Mouse (Mus musculus) lung, adult 18-20 months (tissue): ENCODE data around the gene Bckdhb.
"Not testable (repeated sequence)": the region's sequence is repeated elsewhere in the genome, so short reads cannot be mapped to it uniquely, and the experiment has no call there.

Experiments
- DNase-seq, 2 experiments: peaks; one replicate each; pipeline ENCODE4 v3.0.0; 2022; ENCODE audit warnings: mixed read lengths in 2 of 2

Gene Bckdhb

GRCm38 (mm10) chr9:83964376-83964775 lies 39.4 kb downstream of the Bckdhb start:
- no peak for DNase-seq

GRCm38 (mm10) chr9:83967439-83968050 lies 42.6 kb downstream of the Bckdhb start:
- DNase-seq = no peak

GRCm38 (mm10) chr9:83969326-83969725 lies 44.4 kb downstream of the Bckdhb start:
- no peak for DNase-seq

- no peak for DNase-seq
Observed at GRCm38 (mm10) chr9:83973467-83973866, 48.5 kb downstream of the Bckdhb start.

- DNase-seq = no peak
Observed at GRCm38 (mm10) chr9:83975811-83976210, 50.9 kb downstream of the Bckdhb start.

- DNase-seq = no peak
Observed at GRCm38 (mm10) chr9:83981234-83981633, 56.3 kb downstream of the Bckdhb start.

GRCm38 (mm10) chr9:84008961-84009360 lies 84.0 kb downstream of the Bckdhb start:
- no peak for DNase-seq

- no peak for DNase-seq
Observed at GRCm38 (mm10) chr9:84011146-84011545, 86.2 kb downstream of the Bckdhb start.

GRCm38 (mm10) chr9:84018141-84018540 lies 93.2 kb downstream of the Bckdhb start:
- DNase-seq = not testable (repeated sequence)

GRCm38 (mm10) chr9:84019627-84020026 lies 94.7 kb downstream of the Bckdhb start:
- DNase-seq = no peak

- no peak for DNase-seq
Observed at GRCm38 (mm10) chr9:84021189-84021588, 96.2 kb downstream of the Bckdhb start.

- no peak for DNase-seq
Observed at GRCm38 (mm10) chr9:84028120-84028519, 103.2 kb downstream of the Bckdhb start.

- no peak for DNase-seq
Observed at GRCm38 (mm10) chr9:84030691-84031290, 105.8 kb downstream of the Bckdhb start.

- no peak for DNase-seq
Observed at GRCm38 (mm10) chr9:84031406-84031805, 106.5 kb downstream of the Bckdhb start.

- peak in 1 of 2 experiments; percentile 8 for DNase-seq
Observed at GRCm38 (mm10) chr9:84032669-84033341, 107.9 kb downstream of the Bckdhb start.

GRCm38 (mm10) chr9:84036046-84036445 lies 111.1 kb downstream of the Bckdhb start:
- no peak for DNase-seq

GRCm38 (mm10) chr9:84037224-84037623 lies 112.3 kb downstream of the Bckdhb start:
- DNase-seq = no peak

GRCm38 (mm10) chr9:84038946-84039345 lies 114.0 kb downstream of the Bckdhb start:
- peak; percentile 23 to 48 for DNase-seq

GRCm38 (mm10) chr9:84040376-84040775 lies 115.4 kb downstream of the Bckdhb start:
- no peak for DNase-seq

- no peak for DNase-seq
Observed at GRCm38 (mm10) chr9:84041631-84042277, 116.8 kb downstream of the Bckdhb start.

- no peak for DNase-seq
Observed at GRCm38 (mm10) chr9:84042539-84042938, 117.6 kb downstream of the Bckdhb start.

GRCm38 (mm10) chr9:84044136-84044535 lies 119.2 kb downstream of the Bckdhb start:
- DNase-seq = no peak

- DNase-seq = no peak
Observed at GRCm38 (mm10) chr9:84045632-84046031, 120.7 kb downstream of the Bckdhb start.

- no peak for DNase-seq
Observed at GRCm38 (mm10) chr9:84046334-84046733, 121.4 kb downstream of the Bckdhb start.
